Mouse (Mus musculus) forebrain, embryonic 10.5 days (tissue): Measurements from ENCODE around the gene Ces2e. TPM values are rescaled to one million over a fixed set of nuclear protein-coding genes. Genes with fewer than 3 reads are reported as not detected.

Experiments
- DNase-seq: peaks from one replicate; pipeline ENCODE4 v3.0.0-alpha.2; 2017; ENCODE audit warnings: low spot score; ENCODE audit errors: extremely low spot score
- H3K27ac ChIP-seq: fragments of 300-500 bp; sonication (generic); 2 replicates; pipeline ENCODE4 v1.5.1; 2016; ENCODE audit warnings: mild to moderate bottlenecking
- H3K27me3 ChIP-seq: fragments of 300-500 bp; sonication (generic); 2 replicates; pipeline ENCODE4 v1.6.1; 2016; ENCODE audit warnings: mild to moderate bottlenecking; ENCODE audit not compliant: poor library complexity, severe bottlenecking
- H3K36me3 ChIP-seq: fragments of 300-500 bp; sonication (generic); replicated peaks from 2 replicates; pipeline ENCODE4 v1.6.1; 2016; ENCODE audit warnings: mild to moderate bottlenecking, moderate library complexity
- H3K4me1 ChIP-seq: fragments of 300-500 bp; sonication (generic); 2 replicates; pipeline ENCODE4 v1.6.1; 2016
- H3K4me3 ChIP-seq: fragments of 300-500 bp; sonication (generic); 2 replicates; pipeline ENCODE4 v1.5.1; 2016; ENCODE audit warnings: mild to moderate bottlenecking, moderate library complexity
- H3K9me3 ChIP-seq: fragments of 300-500 bp; sonication (generic); 2 replicates; pipeline ENCODE4 v1.6.1; 2016; ENCODE audit warnings: mild to moderate bottlenecking, moderate library complexity
- WGBS: fragments of 180-500 bp; shearing (Covaris S2); methylation state at CpG from one replicate; pipeline ENCODE4 v1.1.7; 2016; 5-methylcytosine and 5-hydroxymethylcytosine counted together
- polyA plus RNA-seq: library from polyadenylated mRNA; unstranded; fragments of >200 nt; fragmentation: Nextera tagmentation; extraction: Ambion mirVana; gene quantifications from 2 replicates; pipeline ENCODE4 v1.2.1, GENCODE M21; 2016

The Ces2e gene
- polyA plus RNA-seq, 1 experiment from 2014 or later = not detected

GRCm38 (mm10) chr8:104984126-104984525, 58.1 kb downstream of the Ces2e start:
- DNase-seq = no peak
- WGBS = 90% methylated on average over 5 of the region's 5 CpGs
- H3K27ac ChIP-seq = no peak overlapping the region
- peaks cover 15% of the 10 kb centered on the region; the same call in 1 of the 2 replicates for H3K9me3 ChIP-seq
- no peaks in the 10 kb centered on the region for H3K27me3 ChIP-seq
- H3K4me1 ChIP-seq = no peaks in the 10 kb centered on the region
- H3K36me3 ChIP-seq = no peaks in the 10 kb centered on the region
- no peak overlapping the region for H3K4me3 ChIP-seq

Other genes starting within 250 kb of the Ces2e start
- gene Ces2a, start 192.3 kb upstream of the Ces2e start, polyA plus RNA-seq = not detected in 2 replicates
- gene Ces2b, start 94.7 kb upstream of the Ces2e start, polyA plus RNA-seq = 0.07 and 0.19 TPM in 2 replicates
- gene Ces2c, start 79.2 kb upstream of the Ces2e start, polyA plus RNA-seq = not detected in 2 replicates
- gene Ces2f, start 21.1 kb downstream of the Ces2e start, polyA plus RNA-seq = not detected in 2 replicates
- not detected in 2 replicates for gene Ces2g, start 35.5 kb downstream of the Ces2e start, polyA plus RNA-seq
- gene Ces2h, start 74.6 kb downstream of the Ces2e start, polyA plus RNA-seq = not detected in 2 replicates
- gene Ces3a, start 122.3 kb downstream of the Ces2e start, polyA plus RNA-seq = not detected in 2 replicates
- gene Ces3b, start 157.5 kb downstream of the Ces2e start, polyA plus RNA-seq = not detected in 2 replicates
- not detected in 2 replicates for gene Ces4a, start 205.5 kb downstream of the Ces2e start, polyA plus RNA-seq
- 51.8 and 52.1 TPM in 2 replicates for gene Cbfb, start 244.4 kb downstream of the Ces2e start, polyA plus RNA-seq